Mouse (Mus musculus) stomach, postnatal 0 days (tissue): Measurements from ENCODE around the gene Cecr2.

Experiments
- CTCF ChIP-seq: IDR thresholded peaks from 2 replicates; pipeline ENCODE4 v1.5.1; 2016; ENCODE audit warnings: antibody characterized with exemption, low read depth, mild to moderate bottlenecking, moderate library complexity
- EP300 ChIP-seq: optimal IDR thresholded peaks from 2 replicates; pipeline ENCODE3; 2016; ENCODE audit warnings: antibody characterized with exemption

DNA sequence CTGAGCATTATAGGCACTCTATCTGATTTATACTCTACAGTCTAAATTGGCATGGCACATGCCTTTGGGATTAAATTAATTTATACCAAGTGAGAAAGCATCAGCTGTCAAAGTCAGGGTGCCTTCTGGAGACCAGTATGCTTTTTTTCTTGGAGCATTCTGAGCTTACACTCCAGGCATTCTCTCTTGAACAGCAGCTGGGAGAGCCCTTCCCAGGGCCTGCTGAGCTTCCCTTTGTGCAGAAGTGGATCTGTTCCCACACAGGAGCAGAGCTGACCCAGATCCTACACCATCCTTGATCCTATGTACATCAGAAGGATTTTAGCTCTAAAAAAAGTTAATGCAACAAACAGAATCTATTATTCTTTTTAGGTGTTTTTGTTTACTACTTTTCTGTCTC lies 49.7 kb downstream of the Cecr2 start:
- TF ChIP-seq CTCF (no peak), EP300 (no peak)
